Mouse (Mus musculus) liver, adult 2 months (tissue): ENCODE measurements around the gene Slc22a16. TPM values are rescaled to one million over a fixed set of nuclear protein-coding genes. Genes with fewer than 3 reads are reported as not detected.

Experiments
- DNase-seq: peaks from one replicate; pipeline ENCODE4 v3.0.0-alpha.2; 2011; ENCODE audit warnings: low read depth, low spot score; ENCODE audit errors: extremely low read depth
- H3K27ac ChIP-seq: fragments of 200-500 bp; replicated peaks from 2 replicates; pipeline ENCODE4 v1.5.1; 2012; ENCODE audit warnings: low read depth, mild to moderate bottlenecking, control low read depth, inconsistent platforms, low read length; ENCODE audit not compliant: insufficient read depth
- H3K27me3 ChIP-seq: fragments of 200-500 bp; 2 replicates; pipeline ENCODE4 v1.6.1; 2012; ENCODE audit warnings: mild to moderate bottlenecking, moderate library complexity, low read length, inconsistent platforms; ENCODE audit not compliant: control insufficient read depth, insufficient read depth
- H3K36me3 ChIP-seq: fragments of 200-500 bp; 2 replicates; pipeline ENCODE4 v1.6.1; 2012; ENCODE audit warnings: low read length, inconsistent platforms; ENCODE audit not compliant: control insufficient read depth, insufficient read depth
- H3K4me1 ChIP-seq: fragments of 200-500 bp; 2 replicates; pipeline ENCODE4 v1.6.1; 2011; ENCODE audit warnings: low read length; ENCODE audit not compliant: control insufficient read depth, insufficient read depth
- H3K4me3 ChIP-seq: fragments of 200-500 bp; 2 replicates; pipeline ENCODE4 v1.5.1; 2011; ENCODE audit warnings: low read depth, mild to moderate bottlenecking, control low read depth, low read length, moderate library complexity; ENCODE audit not compliant: insufficient read depth
- H3K79me2 ChIP-seq: fragments of 200-500 bp; 2 replicates; pipeline ENCODE4 v1.6.1; 2012; ENCODE audit warnings: inconsistent platforms, mild to moderate bottlenecking, low read length, moderate library complexity; ENCODE audit not compliant: control insufficient read depth, insufficient read depth
- H3K9ac ChIP-seq: fragments of 200-500 bp; 2 replicates; pipeline ENCODE4 v1.6.1; 2012; ENCODE audit warnings: low read depth, mild to moderate bottlenecking, control low read depth, inconsistent platforms, low read length
- CTCF ChIP-seq: fragments of 200-500 bp; IDR thresholded peaks from 2 replicates; pipeline ENCODE4 v1.5.1; 2011; ENCODE audit warnings: low read depth, low read length, control low read depth
- POLR2A ChIP-seq: fragments of 200-500 bp; IDR thresholded peaks from 2 replicates; pipeline ENCODE4 v1.6.1; 2011; ENCODE audit warnings: low read length, control low read depth; ENCODE audit not compliant: insufficient read depth; ENCODE audit errors: extremely low read depth
- WGBS: fragments of 180-500 bp; shearing (Covaris S2); methylation state at CpG from one replicate; pipeline ENCODE4 v1.1.7; 2018; 5-methylcytosine and 5-hydroxymethylcytosine counted together
- polyA plus RNA-seq: library from polyadenylated mRNA; depleted of rRNA; stranded (reverse); fragments of >200 nt; gene quantifications from 2 replicates; pipeline ENCODE4 v1.2.3, GENCODE M21; 2012
- total RNA-seq: library from RNA; depleted of rRNA; stranded (reverse); fragments of >200 nt; gene quantifications from 2 replicates; pipeline ENCODE4 v1.2.3, GENCODE M21; 2014

Slc22a16 gene
- total and polyA plus RNA-seq, 2 experiments: not detected

GRCm38 (mm10) chr10:40638823-40639819, 69.0 kb downstream of the Slc22a16 start:
- H3K79me2 ChIP-seq: no peaks in the 10 kb centered on the region
- H3K36me3 ChIP-seq: peaks cover 10% of the 10 kb centered on the region
- DNase-seq: no peak
- H3K9ac ChIP-seq: no peak overlapping the region
- no peaks in the 10 kb centered on the region for H3K27me3 ChIP-seq
- no peak overlapping the region for H3K4me3 ChIP-seq
- no peak overlapping the region for H3K27ac ChIP-seq
- H3K4me1 ChIP-seq: no peaks in the 10 kb centered on the region
- TF ChIP-seq CTCF (no peak), POLR2A (no peak)
- WGBS: 83% methylated on average over 26 of the region's 26 CpGs

GRCm38 (mm10) chr10:40640406-40640805, 70.3 kb downstream of the Slc22a16 start:
- H3K27me3 ChIP-seq: no peaks in the 10 kb centered on the region
- TF ChIP-seq POLR2A (no peak), CTCF (no peak)
- no peak overlapping the region for H3K27ac ChIP-seq
- H3K79me2 ChIP-seq: no peaks in the 10 kb centered on the region
- no peak overlapping the region for H3K9ac ChIP-seq
- H3K4me1 ChIP-seq: no peaks in the 10 kb centered on the region
- H3K4me3 ChIP-seq: no peak overlapping the region
- peaks cover 10% of the 10 kb centered on the region for H3K36me3 ChIP-seq
- DNase-seq: no peak
- WGBS: 96% methylated on average over 4 of the region's 4 CpGs

- Histone ChIP-seq H3K27me3 (no peaks in the 10 kb centered on the region), H3K4me1 (no peaks in the 10 kb centered on the region), H3K4me3 (no peak overlapping the region), H3K79me2 (no peaks in the 10 kb centered on the region), H3K36me3 (peaks cover 10% of the 10 kb centered on the region), H3K27ac (no peak overlapping the region), H3K9ac (no peak overlapping the region)
- 70% methylated on average over 7 of the region's 7 CpGs for WGBS
- no peak for TF ChIP-seq CTCF
- no peak for TF ChIP-seq POLR2A
- DNase-seq: peak; percentile 77
Measured at GRCm38 (mm10) chr10:40641901-40642300, 71.8 kb downstream of the Slc22a16 start.

DNA sequence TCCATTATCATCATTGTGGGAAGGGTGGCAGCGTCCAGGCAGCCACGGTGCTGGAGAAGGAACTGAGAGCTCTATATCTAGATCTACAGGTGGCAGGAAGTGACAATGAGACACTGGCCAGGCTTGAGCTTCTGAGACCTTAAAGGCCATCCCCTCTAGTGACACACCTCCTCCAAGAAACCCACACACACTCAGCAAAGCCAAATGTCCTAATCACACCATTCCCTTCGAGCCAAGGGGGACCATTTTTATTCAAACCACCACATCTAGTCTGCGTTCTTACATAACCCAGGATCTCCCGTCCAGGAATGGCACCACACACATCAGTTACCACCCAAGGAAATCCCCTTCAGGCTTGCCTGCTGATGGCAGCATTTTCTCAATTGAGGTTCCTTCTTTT, 73.0 kb downstream of the Slc22a16 start:
- no peaks in the 10 kb centered on the region for H3K27me3 ChIP-seq
- TF ChIP-seq POLR2A (no peak), CTCF (no peak)
- no peak overlapping the region for H3K4me3 ChIP-seq
- no peak for DNase-seq
- H3K36me3 ChIP-seq: peaks cover 8% of the 10 kb centered on the region
- no peak overlapping the region for H3K27ac ChIP-seq
- no peaks in the 10 kb centered on the region for H3K79me2 ChIP-seq
- 77% methylated on average over 5 of the region's 5 CpGs for WGBS
- H3K9ac ChIP-seq: no peak overlapping the region
- no peaks in the 10 kb centered on the region for H3K4me1 ChIP-seq

GRCm38 (mm10) chr10:40644456-40644855, 74.3 kb downstream of the Slc22a16 start:
- H3K4me3 ChIP-seq: no peak overlapping the region
- H3K27ac ChIP-seq: no peak overlapping the region
- no peaks in the 10 kb centered on the region for H3K27me3 ChIP-seq
- DNase-seq: no peak
- no peaks in the 10 kb centered on the region for H3K4me1 ChIP-seq
- H3K36me3 ChIP-seq: peaks cover 2% of the 10 kb centered on the region
- H3K79me2 ChIP-seq: no peaks in the 10 kb centered on the region
- 70% methylated on average over 9 of the region's 9 CpGs for WGBS
- no peak overlapping the region for H3K9ac ChIP-seq
- TF ChIP-seq POLR2A: no peak
- TF ChIP-seq CTCF: no peak

DNA sequence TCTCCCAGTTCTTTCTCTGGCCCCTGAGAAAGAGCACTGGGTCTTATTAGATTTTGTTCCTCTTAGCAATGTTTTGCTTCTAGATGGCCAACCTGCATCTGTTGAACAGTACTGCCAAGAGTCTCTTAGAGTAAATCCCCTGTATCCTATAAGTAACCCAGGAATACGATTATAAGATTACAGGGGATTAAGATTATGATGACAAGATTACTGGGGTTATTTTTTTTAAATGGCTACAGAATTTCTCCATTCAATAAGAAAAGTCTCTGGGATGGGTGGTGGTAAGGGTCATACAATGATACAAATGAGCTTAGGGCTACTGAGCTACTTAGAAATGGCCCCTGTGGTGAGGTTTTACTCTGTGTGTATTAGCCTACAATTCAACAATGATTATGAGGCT, 75.2 kb downstream of the Slc22a16 start:
- H3K79me2 ChIP-seq: no peaks in the 10 kb centered on the region
- no peak overlapping the region for H3K27ac ChIP-seq
- H3K36me3 ChIP-seq: no peaks in the 10 kb centered on the region; the same call in 1 of the 2 replicates
- TF ChIP-seq POLR2A (no peak), CTCF (no peak)
- H3K4me3 ChIP-seq: no peak overlapping the region
- 76% methylated on average over 1 of the region's 1 CpGs for WGBS
- DNase-seq: no peak
- H3K27me3 ChIP-seq: no peaks in the 10 kb centered on the region
- no peaks in the 10 kb centered on the region for H3K4me1 ChIP-seq
- no peak overlapping the region for H3K9ac ChIP-seq
